Mouse (Mus musculus) lung, postnatal 0 days (tissue): ENCODE measurements around the gene Snapc4. TPM values are rescaled to one million over a fixed set of nuclear protein-coding genes. Genes with fewer than 3 reads are reported as not detected.

Experiments used
- ATAC-seq: fragments of 200-750 bp; cut with Nextera tagmentation; 2 replicates; pipeline ENCODE4 v1.8.0; 2017; ENCODE audit warnings: moderate library complexity
- DNase-seq: peaks from one replicate; pipeline ENCODE4 v3.0.0-alpha.2; 2016; ENCODE audit warnings: low spot score
- H3K27ac ChIP-seq: fragments of 300-500 bp; sonication (generic); 2 replicates; pipeline ENCODE4 v1.5.1; 2014; ENCODE audit warnings: antibody characterized with exemption, mild to moderate bottlenecking, low read length, mixed read lengths
- H3K27me3 ChIP-seq: fragments of 300-500 bp; sonication (generic); replicated peaks from 2 replicates; pipeline ENCODE4 v1.6.1; 2014; ENCODE audit warnings: low read length, mixed read lengths; ENCODE audit not compliant: insufficient read depth
- H3K36me3 ChIP-seq: fragments of 300-500 bp; sonication (generic); 2 replicates; pipeline ENCODE4 v1.6.1; 2014; ENCODE audit warnings: low read length, mixed read lengths; ENCODE audit not compliant: insufficient read depth
- H3K4me1 ChIP-seq: fragments of 300-500 bp; sonication (generic); 2 replicates; pipeline ENCODE4 v1.6.1; 2014; ENCODE audit warnings: antibody characterized with exemption, low read depth, low read length, mixed read lengths; ENCODE audit not compliant: insufficient read depth
- H3K4me2 ChIP-seq: fragments of 300-500 bp; sonication (generic); replicated peaks from 2 replicates; pipeline ENCODE4 v1.6.1; 2014; ENCODE audit warnings: low read depth, mild to moderate bottlenecking, low read length, moderate library complexity, mixed read lengths
- H3K4me3 ChIP-seq: fragments of 300-500 bp; sonication (generic); 2 replicates; pipeline ENCODE4 v1.5.1; 2014; ENCODE audit warnings: low read depth, low read length
- H3K9ac ChIP-seq: fragments of 300-500 bp; sonication (generic); replicated peaks from 2 replicates; pipeline ENCODE4 v1.6.1; 2014; ENCODE audit warnings: low read depth, mild to moderate bottlenecking
- H3K9me3 ChIP-seq: fragments of 300-500 bp; sonication (generic); 2 replicates; pipeline ENCODE4 v1.6.1; 2016; ENCODE audit warnings: low read length, mixed read lengths
- CTCF ChIP-seq: IDR thresholded peaks from 2 replicates; pipeline ENCODE4 v1.5.1; 2016; ENCODE audit warnings: antibody characterized with exemption, mild to moderate bottlenecking
- EP300 ChIP-seq: IDR thresholded peaks from 2 replicates; pipeline ENCODE4 v1.6.1; 2016; ENCODE audit warnings: antibody characterized with exemption, mild to moderate bottlenecking, control low read depth
- WGBS: fragments of 180-500 bp; shearing (Covaris S2); extraction: QIAGEN DNeasy Blood & Tissue Kit; methylation state at CpG from one replicate; pipeline ENCODE4 v1.1.7; 2014; 5-methylcytosine and 5-hydroxymethylcytosine counted together
- polyA plus RNA-seq: library from polyadenylated mRNA; unstranded; fragments of >200 nt; fragmentation: Nextera tagmentation; extraction: Ambion mirVana; gene quantifications from 2 replicates; pipeline ENCODE4 v1.2.1, GENCODE M21; 2015

The Snapc4 gene
- polyA plus RNA-seq, 1 experiment from 2014 or later, result 7.4 TPM

DNA sequence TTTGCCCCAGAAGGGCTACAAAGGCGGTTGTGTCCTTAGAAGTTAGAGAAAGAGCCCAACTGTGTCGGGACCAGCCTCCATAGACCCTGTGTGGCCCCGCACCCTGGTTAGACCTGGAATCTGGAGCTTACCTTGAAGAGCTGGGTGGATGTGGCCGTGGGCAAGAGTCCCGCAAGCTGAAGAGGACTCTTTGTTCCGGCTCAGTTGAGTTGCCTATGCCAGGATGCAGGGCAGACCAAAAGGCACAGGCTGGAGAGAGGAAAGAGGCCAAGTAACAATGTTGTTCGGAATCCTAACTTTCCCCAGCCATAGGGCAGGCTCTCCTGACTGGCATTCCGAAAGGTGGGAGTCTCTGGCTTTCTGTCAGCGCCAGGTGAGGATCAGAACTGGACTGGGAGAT lies 61.3 kb downstream of the Snapc4 start:
- TF ChIP-seq CTCF (no peak), EP300 (no peak)
- H3K27me3 ChIP-seq, result no peaks in the 10 kb centered on the region
- no peak overlapping the region for H3K27ac ChIP-seq
- H3K36me3 ChIP-seq, result 0 out of 2 replicates have a peak, but pooled peaks cover 6% of the 10 kb centered on the region
- no peaks in the 10 kb centered on the region for H3K9me3 ChIP-seq
- ATAC-seq, result no peak
- WGBS, result 86% methylated on average over 9 of the region's 9 CpGs
- no peak for DNase-seq
- no peak overlapping the region for H3K9ac ChIP-seq
- H3K4me2 ChIP-seq, result no peak overlapping the region
- H3K4me1 ChIP-seq, result peaks cover 19% of the 10 kb centered on the region
- no peak overlapping the region for H3K4me3 ChIP-seq

- WGBS, result 76% methylated on average over 3 of the region's 3 CpGs
- H3K36me3 ChIP-seq, result 0 out of 2 replicates have a peak, but pooled peaks cover 1% of the 10 kb centered on the region
- H3K4me1 ChIP-seq, result peaks cover 21% of the 10 kb centered on the region
- TF ChIP-seq CTCF, result no peak
- no peak for TF ChIP-seq EP300
- 0 out of 2 replicates have a peak overlapping the region, but pooled peaks have one; percentile 2 for H3K4me3 ChIP-seq
- H3K9me3 ChIP-seq, result no peaks in the 10 kb centered on the region
- DNase-seq, result no peak
- H3K4me2 ChIP-seq, result 0 out of 2 replicates have a peak overlapping the region, but pooled peaks have one; percentile 81
- H3K27ac ChIP-seq, result no peak overlapping the region
- H3K9ac ChIP-seq, result no peak overlapping the region
- ATAC-seq, result no peak
- no peaks in the 10 kb centered on the region for H3K27me3 ChIP-seq
Measured at GRCm38 (mm10) chr2:26317991-26318672, 62.3 kb downstream of the Snapc4 start.

DNA sequence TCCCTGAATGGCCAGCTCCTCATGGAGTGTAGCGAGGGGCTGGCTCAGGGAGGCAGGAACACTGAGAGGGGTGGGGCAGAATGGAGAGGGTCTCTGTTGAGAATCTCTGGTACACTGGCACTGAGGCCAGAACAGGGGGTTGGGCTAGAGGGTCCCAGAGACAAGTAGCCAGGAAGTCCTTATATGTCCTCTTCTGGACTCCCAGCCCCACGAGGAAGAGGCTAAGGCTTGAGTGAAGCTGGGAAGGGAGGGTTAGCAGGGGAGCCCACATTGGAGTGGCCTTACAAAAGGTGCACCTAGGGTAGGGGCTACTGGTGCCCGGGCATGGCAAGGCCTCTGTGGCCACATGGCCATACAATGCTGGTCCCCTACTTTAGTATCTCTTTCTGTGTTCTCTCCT lies 63.1 kb downstream of the Snapc4 start:
- Histone ChIP-seq H3K4me1 (peaks cover 21% of the 10 kb centered on the region), H3K9me3 (no peaks in the 10 kb centered on the region), H3K36me3 (no peaks in the 10 kb centered on the region), H3K4me3 (peak overlapping the region; percentile 78; the same call in 1 of the 2 replicates), H3K27me3 (no peaks in the 10 kb centered on the region), H3K9ac (no peak overlapping the region), H3K4me2 (peak overlapping the region; percentile 81), H3K27ac (no peak overlapping the region; the same call in 1 of the 2 replicates)
- DNase-seq (no peak), ATAC-seq (no peak)
- TF ChIP-seq EP300 (no peak), CTCF (no peak)
- WGBS, result 50% methylated on average over 3 of the region's 3 CpGs

GRCm38 (mm10) chr2:26316576-26317246 lies 63.7 kb downstream of the Snapc4 start:
- Histone ChIP-seq H3K4me1 (peaks cover 21% of the 10 kb centered on the region), H3K4me3 (peak overlapping the region; percentile 78), H3K27ac (peak overlapping the region; percentile 92; the same call in 1 of the 2 replicates), H3K4me2 (peak overlapping the region; percentile 81), H3K9ac (peak overlapping the region; percentile 76; the same call in 1 of the 2 replicates), H3K36me3 (no peaks in the 10 kb centered on the region), H3K9me3 (no peaks in the 10 kb centered on the region), H3K27me3 (no peaks in the 10 kb centered on the region)
- no peak for ATAC-seq
- TF ChIP-seq EP300 (no peak), CTCF (no peak)
- DNase-seq, result peak; percentile 36
- 43% methylated on average over 9 of the region's 9 CpGs for WGBS

GRCm38 (mm10) chr2:26315925-26316311 lies 64.5 kb downstream of the Snapc4 start:
- Histone ChIP-seq H3K4me3 (peak overlapping the region; percentile 78), H3K27me3 (no peaks in the 10 kb centered on the region), H3K9me3 (no peaks in the 10 kb centered on the region), H3K4me2 (peak overlapping the region; percentile 81), H3K27ac (peak overlapping the region; percentile 92), H3K36me3 (no peaks in the 10 kb centered on the region), H3K4me1 (peaks cover 21% of the 10 kb centered on the region), H3K9ac (peak overlapping the region; percentile 76)
- TF ChIP-seq EP300, result no peak
- TF ChIP-seq CTCF, result no peak
- WGBS, result under 1% methylated on average over 11 of the region's 11 CpGs
- peak; percentile 65 for DNase-seq
- ATAC-seq, result peak; percentile 15

DNA sequence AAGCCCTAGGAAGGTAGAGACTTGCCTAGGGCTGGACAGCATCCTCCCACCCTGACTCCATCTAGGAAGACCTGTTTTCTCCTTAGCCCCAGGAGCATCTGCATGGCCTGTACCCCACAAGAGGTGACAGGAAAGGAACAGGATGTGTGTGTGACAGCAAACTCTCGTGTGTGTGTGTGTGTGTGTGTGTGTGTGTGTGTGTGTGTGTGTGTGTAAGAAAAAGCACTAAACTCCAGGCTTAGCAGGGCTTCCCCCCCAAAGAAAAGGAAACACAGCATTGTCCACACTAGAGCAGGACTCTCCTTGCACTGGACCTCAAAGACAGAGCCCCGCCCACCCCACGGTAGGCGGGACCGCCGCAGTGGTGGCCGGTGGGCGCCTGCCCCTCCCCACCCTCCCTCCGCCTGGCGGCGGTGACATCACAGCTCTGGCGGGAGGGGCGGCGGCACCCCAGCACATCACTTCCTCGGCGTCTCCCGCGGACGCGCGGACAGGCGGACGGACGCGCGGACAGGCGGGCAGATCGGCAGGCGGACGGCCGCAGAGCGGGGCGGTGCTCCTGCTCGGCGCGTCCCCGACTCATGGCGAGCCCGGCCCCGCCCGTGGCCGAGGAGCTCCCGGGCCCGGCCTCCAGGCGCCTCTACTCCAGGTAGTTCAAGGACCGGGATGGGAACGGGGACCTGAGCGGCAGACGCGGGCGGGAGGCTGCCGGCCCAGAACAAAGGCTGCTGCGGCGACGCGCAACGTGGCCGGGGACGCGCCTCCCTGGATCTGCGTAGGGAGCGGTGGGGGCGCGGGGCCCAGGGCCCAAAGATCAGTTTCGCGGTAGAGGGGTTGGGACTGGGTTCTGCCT lies 65.2 kb downstream of the Snapc4 start, which contains the start of gene Gpsm1:
Gene Gpsm1, plus strand, starts transcription at position 444 of the 853 bp plus-strand sequence.
- H3K36me3 ChIP-seq, result no peaks in the 10 kb centered on the region
- peak within 1 kb of the TSS; percentile 92 for H3K27ac ChIP-seq
- WGBS, result 0% methylated on average over 44 of the region's 66 CpGs
- no peaks in the 10 kb centered on the region for H3K9me3 ChIP-seq
- peaks cover 21% of the 10 kb centered on the region for H3K4me1 ChIP-seq
- H3K4me3 ChIP-seq, result peak within 1 kb of the TSS; percentile 78
- no peaks in the 10 kb centered on the region for H3K27me3 ChIP-seq
- ATAC-seq, result peak; percentile 82
- H3K4me2 ChIP-seq, result peak within 1 kb of the TSS; percentile 81
- TF ChIP-seq CTCF (0 out of 2 replicates have a peak, but pooled peaks have one; percentile 26), EP300 (no peak)
- peak within 1 kb of the TSS; percentile 76 for H3K9ac ChIP-seq
- DNase-seq, result peak; percentile 90
